Mouse (Mus musculus) liver, embryonic 16.5 days (tissue): Measurements from ENCODE around the gene Rhoj. TPM values are rescaled to one million over a fixed set of nuclear protein-coding genes. Genes with fewer than 3 reads are reported as not detected.
"Not testable (repeated sequence)": the region's sequence is repeated elsewhere in the genome, so short reads cannot be mapped to it uniquely, and the experiment has no call there.

Experiments used
- ATAC-seq: fragments of 200-750 bp; cut with Nextera tagmentation; 2 replicates; pipeline ENCODE4 v1.8.0; 2017; ENCODE audit warnings: low read depth, mild to moderate bottlenecking, moderate number of reproducible peaks, moderate library complexity
- H3K27ac ChIP-seq: fragments of 300-500 bp; sonication (generic); 2 replicates; pipeline ENCODE4 v1.5.1; 2014; ENCODE audit warnings: mild to moderate bottlenecking, low read length
- H3K27me3 ChIP-seq: fragments of 300-500 bp; sonication (generic); 2 replicates; pipeline ENCODE4 v1.6.1; 2014; ENCODE audit warnings: low read depth, low read length, mixed read lengths; ENCODE audit not compliant: control insufficient read depth, insufficient read depth
- H3K36me3 ChIP-seq: fragments of 300-500 bp; sonication (generic); 2 replicates; pipeline ENCODE4 v1.6.1; 2014; ENCODE audit warnings: mild to moderate bottlenecking; ENCODE audit not compliant: control insufficient read depth, insufficient read depth
- H3K4me1 ChIP-seq: fragments of 300-500 bp; sonication (generic); 2 replicates; pipeline ENCODE4 v1.6.1; 2014; ENCODE audit warnings: low read depth, low read length, mixed read lengths; ENCODE audit not compliant: control insufficient read depth
- H3K4me2 ChIP-seq: fragments of 300-500 bp; sonication (generic); 2 replicates; pipeline ENCODE4 v1.6.1; 2014; ENCODE audit warnings: low read depth, low read length, mixed read lengths
- H3K4me3 ChIP-seq: fragments of 300-500 bp; sonication (generic); 2 replicates; pipeline ENCODE4 v1.5.1; 2014; ENCODE audit warnings: low read depth, mild to moderate bottlenecking, low read length
- H3K9ac ChIP-seq: fragments of 300-500 bp; sonication (generic); 2 replicates; pipeline ENCODE4 v1.6.1; 2014; ENCODE audit warnings: low read depth, low read length
- H3K9me3 ChIP-seq: fragments of 300-500 bp; sonication (generic); replicated peaks from 2 replicates; pipeline ENCODE4 v1.6.1; 2016; ENCODE audit warnings: low read length; ENCODE audit not compliant: control insufficient read depth
- WGBS: fragments of 180-500 bp; shearing (Covaris S2); extraction: QIAGEN DNeasy Blood & Tissue Kit; methylation state at CpG from one replicate; pipeline ENCODE4 v1.1.7; 2014; ENCODE audit not compliant: insufficient replicate concordance; 5-methylcytosine and 5-hydroxymethylcytosine counted together
- polyA plus RNA-seq: library from polyadenylated mRNA; unstranded; fragments of >200 nt; fragmentation: Nextera tagmentation; extraction: Ambion mirVana; gene quantifications from 2 replicates; pipeline ENCODE4 v1.2.1, GENCODE M21; 2015

Gene Rhoj
- polyA plus RNA-seq, 1 experiment from 2014 or later: 6.6 TPM

GRCm38 (mm10) chr12:75321189-75321588, 13.1 kb downstream of the Rhoj start:
- Histone ChIP-seq H3K9me3 (no peaks in the 10 kb centered on the region), H3K27ac (no peak overlapping the region), H3K36me3 (no peaks in the 10 kb centered on the region), H3K9ac (no peak overlapping the region), H3K4me3 (no peak overlapping the region), H3K4me1 (peaks cover 13% of the 10 kb centered on the region), H3K27me3 (no peaks in the 10 kb centered on the region), H3K4me2 (peak overlapping the region; percentile 24; the same call in 1 of the 2 replicates)
- 0 out of 2 replicates have a peak, but pooled peaks have one; percentile 55 for ATAC-seq
- 27% methylated on average over 4 of the region's 4 CpGs for WGBS

GRCm38 (mm10) chr12:75329188-75329587, 21.1 kb downstream of the Rhoj start:
- peak; percentile 47 for ATAC-seq
- Histone ChIP-seq H3K4me2 (no peak overlapping the region), H3K9me3 (no peaks in the 10 kb centered on the region), H3K4me1 (no peaks in the 10 kb centered on the region), H3K27me3 (no peaks in the 10 kb centered on the region), H3K4me3 (no peak overlapping the region), H3K27ac (no peak overlapping the region), H3K36me3 (no peaks in the 10 kb centered on the region), H3K9ac (no peak overlapping the region)
- 52% methylated on average over 2 of the region's 2 CpGs for WGBS

- ATAC-seq: no peak
- 61% methylated on average over 3 of the region's 3 CpGs for WGBS
- Histone ChIP-seq H3K9ac (no peak overlapping the region), H3K4me2 (no peak overlapping the region), H3K27ac (no peak overlapping the region), H3K9me3 (no peaks in the 10 kb centered on the region), H3K4me1 (no peaks in the 10 kb centered on the region), H3K4me3 (no peak overlapping the region), H3K36me3 (no peaks in the 10 kb centered on the region), H3K27me3 (no peaks in the 10 kb centered on the region)
Observed at GRCm38 (mm10) chr12:75339894-75340293, 31.8 kb downstream of the Rhoj start.

- H3K9ac ChIP-seq: no peak overlapping the region
- H3K4me3 ChIP-seq: no peak overlapping the region
- H3K27ac ChIP-seq: no peak overlapping the region
- no peaks in the 10 kb centered on the region for H3K36me3 ChIP-seq
- 74% methylated on average over 7 of the region's 7 CpGs for WGBS
- H3K9me3 ChIP-seq: no peaks in the 10 kb centered on the region
- no peaks in the 10 kb centered on the region for H3K27me3 ChIP-seq
- no peak overlapping the region for H3K4me2 ChIP-seq
- no peak for ATAC-seq
- H3K4me1 ChIP-seq: no peaks in the 10 kb centered on the region
Observed at GRCm38 (mm10) chr12:75340331-75340730, 32.2 kb downstream of the Rhoj start.

GRCm38 (mm10) chr12:75348551-75348950, 40.4 kb downstream of the Rhoj start:
- 67% methylated on average over 7 of the region's 7 CpGs for WGBS
- Histone ChIP-seq H3K27me3 (no peaks in the 10 kb centered on the region), H3K9me3 (no peaks in the 10 kb centered on the region), H3K27ac (no peak overlapping the region), H3K4me2 (no peak overlapping the region), H3K36me3 (no peaks in the 10 kb centered on the region), H3K4me1 (no peaks in the 10 kb centered on the region), H3K9ac (no peak overlapping the region), H3K4me3 (no peak overlapping the region)
- no peak for ATAC-seq

GRCm38 (mm10) chr12:75349537-75349936, 41.4 kb downstream of the Rhoj start:
- not testable (repeated sequence) for H3K27ac ChIP-seq, H3K27me3 ChIP-seq, H3K36me3 ChIP-seq, H3K9ac ChIP-seq, H3K9me3 ChIP-seq, H3K4me1 ChIP-seq, H3K4me2 ChIP-seq, H3K4me3 ChIP-seq, ATAC-seq
- 62% methylated on average over 5 of the region's 5 CpGs for WGBS

- Histone ChIP-seq H3K4me2 (no peak overlapping the region), H3K9me3 (no peaks in the 10 kb centered on the region), H3K27ac (no peak overlapping the region), H3K4me3 (no peak overlapping the region), H3K27me3 (no peaks in the 10 kb centered on the region), H3K36me3 (no peaks in the 10 kb centered on the region), H3K9ac (no peak overlapping the region), H3K4me1 (no peaks in the 10 kb centered on the region)
- no peak for ATAC-seq
- 74% methylated on average over 5 of the region's 5 CpGs for WGBS
Observed at GRCm38 (mm10) chr12:75350750-75351149, 42.6 kb downstream of the Rhoj start.

GRCm38 (mm10) chr12:75351846-75352245, 43.7 kb downstream of the Rhoj start:
- H3K36me3 ChIP-seq: no peaks in the 10 kb centered on the region
- no peaks in the 10 kb centered on the region for H3K9me3 ChIP-seq
- ATAC-seq: no peak
- H3K4me2 ChIP-seq: no peak overlapping the region
- WGBS: 69% methylated on average over 7 of the region's 7 CpGs
- H3K9ac ChIP-seq: no peak overlapping the region
- no peaks in the 10 kb centered on the region for H3K27me3 ChIP-seq
- H3K4me1 ChIP-seq: no peaks in the 10 kb centered on the region
- H3K4me3 ChIP-seq: no peak overlapping the region
- no peak overlapping the region for H3K27ac ChIP-seq

GRCm38 (mm10) chr12:75352410-75352809, 44.3 kb downstream of the Rhoj start:
- H3K4me3 ChIP-seq: no peak overlapping the region
- H3K27me3 ChIP-seq: no peaks in the 10 kb centered on the region
- no peak for ATAC-seq
- H3K36me3 ChIP-seq: no peaks in the 10 kb centered on the region
- no peak overlapping the region for H3K9ac ChIP-seq
- H3K4me2 ChIP-seq: no peak overlapping the region
- no peaks in the 10 kb centered on the region for H3K4me1 ChIP-seq
- 53% methylated on average over 6 of the region's 6 CpGs for WGBS
- H3K9me3 ChIP-seq: no peaks in the 10 kb centered on the region
- H3K27ac ChIP-seq: no peak overlapping the region
